Mouse (Mus musculus): ENCODE results near the gene Fez1. TPM values are rescaled to one million over a fixed set of nuclear protein-coding genes. Genes with fewer than 3 reads are reported as not detected.
A peak's percentile ranks its signal among the peaks of the same experiment; 100 is the strongest.

Fez1 gene
- polyA plus RNA-seq, 1 experiment from 2014 or later = 14.7 TPM

DNA sequence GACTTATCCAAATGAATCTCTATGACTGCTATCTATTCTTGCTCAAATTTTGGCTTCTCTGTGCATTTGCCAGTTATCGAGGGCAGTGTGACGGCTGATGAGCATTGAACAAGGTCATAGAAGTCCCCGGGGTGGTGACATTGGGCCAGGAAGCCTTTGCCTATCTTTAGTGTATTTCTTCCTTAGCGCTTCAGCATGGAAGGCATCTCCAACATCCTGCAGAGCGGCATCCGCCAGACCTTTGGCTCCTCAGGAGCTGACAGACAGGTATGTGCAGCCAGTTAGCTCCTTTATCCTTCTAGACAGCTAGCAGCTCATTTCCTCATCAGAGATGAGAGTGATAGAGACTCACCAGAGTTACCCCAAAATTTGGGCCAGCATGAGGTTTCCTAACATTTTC is 47.0 kb downstream of the Fez1 start:
- Histone ChIP-seq H3K27me3 (ENCODE audit: control insufficient read depth, insufficient read depth, low read length) (no peaks in the 10 kb centered on the region), H3K4me1 (ENCODE audit: control insufficient read depth, insufficient read depth, low read length) (peaks cover 3% of the 10 kb centered on the region; the same call in 1 of the 2 replicates), H3K27ac (replicated peaks; ENCODE audit: low read depth, low read length) (no peak overlapping the region), H3K9ac (ENCODE audit: low read length) (no peak overlapping the region), H3K4me2 (ENCODE audit: low read depth, severe bottlenecking) (no peak overlapping the region), H3K4me3 (ENCODE audit: low read depth, low read length) (no peak overlapping the region), H3K9me3 (ENCODE audit: control insufficient read depth, low read length) (no peaks in the 10 kb centered on the region), H3K36me3 (ENCODE audit: control insufficient read depth, insufficient read depth, low read length) (no peaks in the 10 kb centered on the region)
- 87% methylated on average over 6 of the region's 6 CpGs for WGBS
- no peak for DNase-seq (ENCODE audit: low spot score)
- ATAC-seq (ENCODE audit: insufficient number of reproducible peaks, low FRiP score, low TSS enrichment, low read depth) = no peak

DNA sequence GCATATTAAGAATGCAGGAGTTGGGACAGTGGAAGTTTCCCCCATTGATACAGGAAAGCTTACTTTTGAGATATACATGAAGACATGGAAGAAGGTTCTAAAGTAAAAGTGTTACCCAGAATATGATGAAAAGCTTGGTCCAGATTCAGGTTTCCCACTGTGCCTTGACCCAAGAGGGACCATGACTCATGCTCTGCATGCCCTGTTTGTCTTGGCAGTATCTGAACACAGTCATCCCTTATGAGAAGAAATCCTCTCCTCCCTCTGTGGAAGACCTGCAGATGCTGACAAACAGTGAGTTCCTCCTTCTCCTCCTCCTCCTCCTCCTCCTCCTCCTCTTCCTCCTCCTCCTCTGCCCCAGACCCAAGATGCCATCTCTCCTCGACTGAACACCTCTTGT is 48.6 kb downstream of the Fez1 start:
- no peaks in the 10 kb centered on the region for H3K27me3 ChIP-seq (ENCODE audit: control insufficient read depth, insufficient read depth, low read length)
- no peaks in the 10 kb centered on the region for H3K9me3 ChIP-seq (ENCODE audit: control insufficient read depth, low read length)
- no peak overlapping the region for H3K9ac ChIP-seq (ENCODE audit: low read length)
- no peak overlapping the region for H3K27ac ChIP-seq (replicated peaks; ENCODE audit: low read depth, low read length)
- no peaks in the 10 kb centered on the region for H3K36me3 ChIP-seq (ENCODE audit: control insufficient read depth, insufficient read depth, low read length)
- no peak for DNase-seq (ENCODE audit: low spot score)
- WGBS = 44% methylated on average over 1 of the region's 1 CpGs
- no peak for ATAC-seq (ENCODE audit: insufficient number of reproducible peaks, low FRiP score, low TSS enrichment, low read depth)
- H3K4me2 ChIP-seq (ENCODE audit: low read depth, severe bottlenecking) = no peak overlapping the region
- H3K4me3 ChIP-seq (ENCODE audit: low read depth, low read length) = no peak overlapping the region
- peaks cover under 1% of the 10 kb centered on the region; the same call in 1 of the 2 replicates for H3K4me1 ChIP-seq (ENCODE audit: control insufficient read depth, insufficient read depth, low read length)

DNA sequence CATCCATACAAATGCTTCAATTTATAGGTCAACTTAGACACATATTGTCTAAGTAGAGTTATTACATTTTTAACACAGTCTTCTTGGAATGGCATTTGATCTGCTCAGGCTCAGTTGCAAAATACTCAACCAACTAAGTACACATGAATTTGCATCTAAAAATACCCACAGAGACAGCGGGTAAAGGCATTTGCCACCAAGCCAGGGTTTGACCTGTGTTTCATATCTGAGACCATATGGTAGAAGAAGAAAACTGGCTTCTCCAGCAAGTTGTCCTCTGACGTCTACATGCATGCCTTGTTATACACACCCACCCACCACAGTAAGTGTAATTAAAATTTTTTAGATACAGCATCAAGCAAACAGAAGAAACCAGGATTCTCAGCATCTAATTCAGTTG is 52.1 kb downstream of the Fez1 start:
- no peaks in the 10 kb centered on the region for H3K4me1 ChIP-seq (ENCODE audit: control insufficient read depth, insufficient read depth, low read length)
- H3K4me3 ChIP-seq (ENCODE audit: low read depth, low read length) = no peak overlapping the region
- H3K9me3 ChIP-seq (ENCODE audit: control insufficient read depth, low read length) = no peaks in the 10 kb centered on the region
- no peaks in the 10 kb centered on the region for H3K36me3 ChIP-seq (ENCODE audit: control insufficient read depth, insufficient read depth, low read length)
- H3K4me2 ChIP-seq (ENCODE audit: low read depth, severe bottlenecking) = no peak overlapping the region
- DNase-seq (ENCODE audit: low spot score) (no peak), ATAC-seq (ENCODE audit: insufficient number of reproducible peaks, low FRiP score, low TSS enrichment, low read depth) (no peak)
- H3K27ac ChIP-seq (replicated peaks; ENCODE audit: low read depth, low read length) = no peak overlapping the region
- WGBS = 76% methylated on average over 2 of the region's 2 CpGs
- H3K9ac ChIP-seq (ENCODE audit: low read length) = no peak overlapping the region
- H3K27me3 ChIP-seq (ENCODE audit: control insufficient read depth, insufficient read depth, low read length) = no peaks in the 10 kb centered on the region

DNA sequence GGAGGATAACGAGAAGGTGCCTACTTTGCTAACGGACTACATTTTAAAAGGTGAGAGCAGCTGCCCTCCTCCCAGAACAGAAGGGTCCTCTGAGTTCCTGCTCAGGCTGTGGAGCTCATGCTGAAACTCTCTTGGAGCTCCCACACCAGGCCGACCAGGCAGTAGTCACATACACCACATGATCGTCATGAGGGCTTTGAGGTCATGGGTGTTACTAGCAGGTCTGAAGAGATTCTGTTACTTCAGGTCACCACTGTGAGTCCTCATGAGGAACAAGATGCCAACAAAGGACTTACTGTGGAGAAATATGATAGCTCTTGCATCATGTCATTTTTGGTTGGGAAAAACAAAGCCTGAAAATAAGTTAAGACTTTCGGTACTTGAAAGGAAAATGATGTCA is 54.6 kb downstream of the Fez1 start:
- no peaks in the 10 kb centered on the region for H3K36me3 ChIP-seq (ENCODE audit: control insufficient read depth, insufficient read depth, low read length)
- DNase-seq (ENCODE audit: low spot score) (no peak), ATAC-seq (ENCODE audit: insufficient number of reproducible peaks, low FRiP score, low TSS enrichment, low read depth) (no peak)
- H3K4me2 ChIP-seq (ENCODE audit: low read depth, severe bottlenecking) = no peak overlapping the region
- WGBS = 87% methylated on average over 5 of the region's 5 CpGs
- H3K4me1 ChIP-seq (ENCODE audit: control insufficient read depth, insufficient read depth, low read length) = no peaks in the 10 kb centered on the region
- no peak overlapping the region for H3K27ac ChIP-seq (replicated peaks; ENCODE audit: low read depth, low read length)
- H3K4me3 ChIP-seq (ENCODE audit: low read depth, low read length) = no peak overlapping the region
- no peaks in the 10 kb centered on the region for H3K9me3 ChIP-seq (ENCODE audit: control insufficient read depth, low read length)
- no peak overlapping the region for H3K9ac ChIP-seq (ENCODE audit: low read length)
- H3K27me3 ChIP-seq (ENCODE audit: control insufficient read depth, insufficient read depth, low read length) = no peaks in the 10 kb centered on the region

DNA sequence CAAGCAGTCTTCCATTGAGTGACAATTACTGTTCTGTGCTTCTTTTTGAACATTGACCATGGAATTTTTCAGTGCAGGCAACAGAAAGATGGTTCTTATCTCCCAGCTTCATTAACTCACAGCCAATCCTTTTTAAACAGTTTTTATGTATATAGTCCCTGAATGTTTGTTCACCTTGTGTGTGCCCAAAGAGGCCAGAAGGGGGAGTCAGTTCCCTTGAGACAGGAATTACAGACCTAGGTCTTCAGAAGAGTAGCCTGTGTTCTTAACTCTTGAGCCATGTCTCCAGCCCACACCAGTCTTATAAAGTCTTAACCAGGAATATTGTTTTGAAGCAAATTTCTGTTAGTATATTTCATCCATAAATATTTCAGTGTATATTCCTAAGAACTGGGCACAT is 55.1 kb downstream of the Fez1 start:
- Histone ChIP-seq H3K9me3 (ENCODE audit: control insufficient read depth, low read length) (no peaks in the 10 kb centered on the region), H3K4me2 (ENCODE audit: low read depth, severe bottlenecking) (no peak overlapping the region), H3K9ac (ENCODE audit: low read length) (no peak overlapping the region), H3K36me3 (ENCODE audit: control insufficient read depth, insufficient read depth, low read length) (no peaks in the 10 kb centered on the region), H3K27me3 (ENCODE audit: control insufficient read depth, insufficient read depth, low read length) (no peaks in the 10 kb centered on the region), H3K27ac (replicated peaks; ENCODE audit: low read depth, low read length) (no peak overlapping the region), H3K4me1 (ENCODE audit: control insufficient read depth, insufficient read depth, low read length) (no peaks in the 10 kb centered on the region), H3K4me3 (ENCODE audit: low read depth, low read length) (no peak overlapping the region)
- DNase-seq (ENCODE audit: low spot score) = no peak
- ATAC-seq (ENCODE audit: insufficient number of reproducible peaks, low FRiP score, low TSS enrichment, low read depth) = no peak

DNA sequence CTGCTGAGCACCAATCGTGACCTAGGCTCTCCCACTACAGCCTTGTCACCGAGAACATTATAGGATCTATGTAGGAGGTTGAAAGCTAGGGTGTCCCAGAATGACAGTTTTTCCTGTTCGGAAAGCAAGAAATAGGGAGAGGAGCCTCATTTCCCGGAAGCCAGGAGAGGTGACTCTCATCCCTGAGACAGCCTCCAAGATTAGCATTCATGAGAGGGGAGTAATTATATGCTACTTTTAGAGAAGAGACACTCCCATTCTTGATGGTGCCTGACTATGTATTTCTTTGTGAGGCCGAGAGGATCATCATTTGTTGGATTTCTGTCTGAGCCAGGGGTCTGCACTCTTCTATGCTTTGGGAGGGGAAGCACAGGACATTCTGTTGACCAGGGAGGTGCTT is 60.0 kb downstream of the Fez1 start:
- Histone ChIP-seq H3K27ac (replicated peaks; ENCODE audit: low read depth, low read length) (no peak overlapping the region), H3K9me3 (ENCODE audit: control insufficient read depth, low read length) (no peaks in the 10 kb centered on the region), H3K27me3 (ENCODE audit: control insufficient read depth, insufficient read depth, low read length) (no peaks in the 10 kb centered on the region), H3K4me2 (ENCODE audit: low read depth, severe bottlenecking) (no peak overlapping the region), H3K4me1 (ENCODE audit: control insufficient read depth, insufficient read depth, low read length) (no peaks in the 10 kb centered on the region), H3K9ac (ENCODE audit: low read length) (no peak overlapping the region), H3K36me3 (ENCODE audit: control insufficient read depth, insufficient read depth, low read length) (no peaks in the 10 kb centered on the region), H3K4me3 (ENCODE audit: low read depth, low read length) (no peak overlapping the region)
- 78% methylated on average over 5 of the region's 5 CpGs for WGBS
- DNase-seq (ENCODE audit: low spot score) = no peak
- ATAC-seq (ENCODE audit: insufficient number of reproducible peaks, low FRiP score, low TSS enrichment, low read depth) = no peak

DNA sequence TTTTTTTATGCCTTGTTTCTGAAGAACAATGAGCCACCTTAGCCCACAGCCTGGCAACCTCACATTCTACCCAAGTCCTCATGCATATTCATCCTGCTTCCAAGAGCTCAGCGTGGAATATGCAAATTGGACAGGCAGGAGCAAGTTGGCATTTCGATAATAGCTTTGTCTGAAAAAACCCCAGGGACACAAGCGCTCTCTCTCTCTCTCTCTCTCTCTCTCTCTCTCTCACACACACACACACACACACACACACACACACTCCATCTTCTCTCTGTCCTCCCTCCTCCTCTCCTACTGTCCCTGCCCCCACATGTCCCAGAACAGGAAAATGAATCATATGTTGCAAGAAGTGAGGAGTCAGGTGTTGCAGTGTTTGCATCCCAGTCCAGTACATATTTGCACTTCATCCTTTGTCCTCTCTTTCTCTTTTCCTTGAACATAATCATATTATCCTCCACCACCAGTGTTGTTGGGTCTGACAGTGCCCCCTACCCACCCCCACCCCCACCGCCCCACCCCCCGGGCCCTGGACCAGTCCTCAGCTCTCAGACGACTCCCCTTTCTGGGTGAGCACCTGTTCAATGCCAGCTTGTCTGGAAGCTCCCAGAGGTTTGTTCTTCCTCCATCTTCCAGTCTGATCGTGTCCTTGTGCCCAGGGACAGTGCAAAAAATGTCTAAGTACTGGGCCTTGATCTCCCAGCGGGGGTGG is 60.5 kb downstream of the Fez1 start:
- H3K4me1 ChIP-seq (ENCODE audit: control insufficient read depth, insufficient read depth, low read length) = no peaks in the 10 kb centered on the region
- no peaks in the 10 kb centered on the region for H3K9me3 ChIP-seq (ENCODE audit: control insufficient read depth, low read length)
- no peak for DNase-seq (ENCODE audit: low spot score)
- no peak overlapping the region for H3K27ac ChIP-seq (replicated peaks; ENCODE audit: low read depth, low read length)
- no peak overlapping the region for H3K9ac ChIP-seq (ENCODE audit: low read length)
- H3K27me3 ChIP-seq (ENCODE audit: control insufficient read depth, insufficient read depth, low read length) = no peaks in the 10 kb centered on the region
- no peak for ATAC-seq (ENCODE audit: insufficient number of reproducible peaks, low FRiP score, low TSS enrichment, low read depth)
- 45% methylated on average over 8 of the region's 8 CpGs for WGBS
- H3K4me3 ChIP-seq (ENCODE audit: low read depth, low read length) = no peak overlapping the region
- no peaks in the 10 kb centered on the region for H3K36me3 ChIP-seq (ENCODE audit: control insufficient read depth, insufficient read depth, low read length)
- H3K4me2 ChIP-seq (ENCODE audit: low read depth, severe bottlenecking) = no peak overlapping the region

DNA sequence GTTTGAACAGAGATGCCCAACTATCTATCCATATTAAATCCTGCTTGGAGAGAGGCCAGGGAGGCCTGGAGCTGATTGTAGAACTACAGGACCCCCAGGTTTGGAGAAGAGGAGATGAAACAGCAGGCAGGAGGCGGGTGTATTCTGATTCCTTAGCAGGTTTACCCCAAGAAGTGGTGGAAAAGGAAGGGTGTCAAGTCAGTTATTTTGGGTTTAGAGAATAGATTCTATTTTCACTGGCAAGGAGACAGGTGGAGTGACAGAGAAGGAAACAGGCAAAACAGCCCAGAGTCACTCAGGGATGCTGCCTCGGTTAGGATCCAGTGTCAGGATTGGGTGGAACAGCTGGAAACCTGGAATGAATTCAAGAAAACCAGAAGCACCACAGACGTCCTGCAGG is 61.9 kb downstream of the Fez1 start:
- no peak overlapping the region for H3K4me2 ChIP-seq (ENCODE audit: low read depth, severe bottlenecking)
- ATAC-seq (ENCODE audit: insufficient number of reproducible peaks, low FRiP score, low TSS enrichment, low read depth) (no peak), DNase-seq (ENCODE audit: low spot score) (no peak)
- H3K4me1 ChIP-seq (ENCODE audit: control insufficient read depth, insufficient read depth, low read length) = no peaks in the 10 kb centered on the region
- H3K27me3 ChIP-seq (ENCODE audit: control insufficient read depth, insufficient read depth, low read length) = no peaks in the 10 kb centered on the region
- 72% methylated on average over 3 of the region's 3 CpGs for WGBS
- no peak overlapping the region for H3K9ac ChIP-seq (ENCODE audit: low read length)
- no peak overlapping the region for H3K27ac ChIP-seq (replicated peaks; ENCODE audit: low read depth, low read length)
- no peak overlapping the region for H3K4me3 ChIP-seq (ENCODE audit: low read depth, low read length)
- H3K9me3 ChIP-seq (ENCODE audit: control insufficient read depth, low read length) = no peaks in the 10 kb centered on the region
- no peaks in the 10 kb centered on the region for H3K36me3 ChIP-seq (ENCODE audit: control insufficient read depth, insufficient read depth, low read length)

DNA sequence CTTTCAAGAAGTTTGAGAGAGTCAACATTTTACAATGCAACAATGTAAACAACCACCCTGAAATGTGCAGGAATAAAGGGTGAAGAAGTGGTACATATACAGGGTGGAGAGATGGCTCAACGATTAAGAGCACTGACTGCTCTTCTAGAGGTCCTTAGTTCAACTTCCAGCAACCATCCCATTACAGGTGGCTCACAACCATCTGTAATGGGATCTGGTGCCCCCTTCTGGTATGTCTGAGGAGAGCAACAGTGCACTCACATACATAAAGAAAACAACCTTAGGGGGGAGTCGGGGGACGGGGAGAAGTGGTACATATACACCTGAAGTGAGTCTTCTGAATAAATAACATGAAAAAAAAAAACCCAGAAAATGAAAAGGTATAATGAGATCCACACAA is 63.6 kb downstream of the Fez1 start:
- DNase-seq (ENCODE audit: low spot score) (peak; percentile 39), ATAC-seq (ENCODE audit: insufficient number of reproducible peaks, low FRiP score, low TSS enrichment, low read depth) (no peak)
- H3K4me1 ChIP-seq (ENCODE audit: control insufficient read depth, insufficient read depth, low read length) = no peaks in the 10 kb centered on the region
- no peaks in the 10 kb centered on the region for H3K9me3 ChIP-seq (ENCODE audit: control insufficient read depth, low read length)
- H3K4me2 ChIP-seq (ENCODE audit: low read depth, severe bottlenecking) = no peak overlapping the region
- WGBS = 77% methylated on average over 3 of the region's 3 CpGs
- H3K36me3 ChIP-seq (ENCODE audit: control insufficient read depth, insufficient read depth, low read length) = no peaks in the 10 kb centered on the region
- no peaks in the 10 kb centered on the region for H3K27me3 ChIP-seq (ENCODE audit: control insufficient read depth, insufficient read depth, low read length)
- H3K4me3 ChIP-seq (ENCODE audit: low read depth, low read length) = no peak overlapping the region
- H3K9ac ChIP-seq (ENCODE audit: low read length) = no peak overlapping the region
- no peak overlapping the region for H3K27ac ChIP-seq (replicated peaks; ENCODE audit: low read depth, low read length)

All from limb, embryonic 11.5 days (tissue).